Mouse (Mus musculus) erythroblast, embryonic 14.5 days (primary cell): ENCODE measurements around the gene Pde3a.

Source experiments
- GATA1 ChIP-seq: IDR thresholded peaks from 2 replicates; pipeline ENCODE4 v1.6.1; 2012; ENCODE audit warnings: low read length, inconsistent platforms, mixed read lengths
- TAL1 ChIP-seq: IDR thresholded peaks from 3 replicates; pipeline ENCODE4 v1.6.1; 2012; ENCODE audit warnings: low read length, inconsistent platforms, mixed read lengths

DNA sequence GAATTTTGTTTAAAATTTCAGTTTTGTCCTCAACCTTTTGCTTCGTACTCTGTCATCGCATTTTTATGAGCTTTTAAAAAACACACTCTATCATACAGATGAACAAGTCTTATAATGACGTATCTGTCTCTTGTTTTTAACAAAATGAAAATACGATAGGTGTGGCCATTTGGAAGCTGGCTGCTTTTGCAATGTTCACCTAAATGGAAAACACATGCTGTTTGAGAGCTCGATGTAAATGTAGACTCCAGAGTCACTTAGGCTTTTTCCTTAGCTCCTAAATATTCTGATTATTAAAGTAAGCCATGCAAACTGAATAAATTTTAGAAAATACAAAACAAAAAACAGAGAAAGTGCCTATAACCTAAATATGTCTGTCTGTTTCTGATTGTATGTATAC is 101.2 kb downstream of the Pde3a start:
- TF ChIP-seq GATA1 (no peak), TAL1 (no peak)
